Mouse (Mus musculus): ENCODE measurements around the gene Ctnnbl1. TPM values are rescaled to one million over a fixed set of nuclear protein-coding genes. Genes with fewer than 3 reads are reported as not detected.
A peak's percentile ranks its signal among the peaks of the same experiment; 100 is the strongest.

The Ctnnbl1 gene
- 10 to 100 TPM; 33.5 to 35.2 TPM for total RNA-seq (2021)
- long read RNA-seq, transcript Ctnnbl1-201 (16 exons, 2,442 nt), result major isoform, 68 of 122 reads
- long read RNA-seq, partial matches to known transcripts, result 14 of 122 reads
- long read RNA-seq, other reads (novel, unspliced or antisense), result 40 of 122 reads

- peak; percentile 99 to 100 for DNase-seq (ENCODE audit: low spot score in 2 of 2)
Observed at GRCm38 (mm10) chr2:157736854-157737850, at the start of gene Ctnnbl1. Gene Ctnnbl1 (plus strand): TSS chr2:157737401.

- no peak for DNase-seq (ENCODE audit: low spot score in 2 of 2)
Observed at GRCm38 (mm10) chr2:157687506-157687905, 49.7 kb upstream of the Ctnnbl1 start.

GRCm38 (mm10) chr2:157691266-157692105 lies 45.7 kb upstream of the Ctnnbl1 start:
- no peak for DNase-seq (ENCODE audit: low spot score in 2 of 2)

GRCm38 (mm10) chr2:157692365-157692932 lies 44.8 kb upstream of the Ctnnbl1 start:
- no peak for DNase-seq (ENCODE audit: low spot score in 2 of 2)

- DNase-seq (ENCODE audit: low spot score in 2 of 2), result no peak
Observed at GRCm38 (mm10) chr2:157693576-157693975, 43.6 kb upstream of the Ctnnbl1 start.

- DNase-seq (ENCODE audit: low spot score in 2 of 2), result peak; percentile 37 to 39
Observed at GRCm38 (mm10) chr2:157696297-157696731, 40.9 kb upstream of the Ctnnbl1 start.

GRCm38 (mm10) chr2:157703155-157703554 lies 34.0 kb upstream of the Ctnnbl1 start:
- DNase-seq (ENCODE audit: low spot score in 2 of 2), result no peak

GRCm38 (mm10) chr2:157704991-157705776 lies 32.0 kb upstream of the Ctnnbl1 start:
- peak in 1 of 2 experiments; percentile 31 for DNase-seq (ENCODE audit: low spot score in 2 of 2)

GRCm38 (mm10) chr2:157705777-157706158 lies 31.4 kb upstream of the Ctnnbl1 start:
- DNase-seq (ENCODE audit: low spot score in 2 of 2), result no peak

GRCm38 (mm10) chr2:157707191-157707923 lies 29.8 kb upstream of the Ctnnbl1 start:
- no peak for DNase-seq (ENCODE audit: low spot score in 2 of 2)

GRCm38 (mm10) chr2:157712677-157713076 lies 24.5 kb upstream of the Ctnnbl1 start:
- DNase-seq (ENCODE audit: low spot score in 2 of 2), result no peak

- DNase-seq (ENCODE audit: low spot score in 2 of 2), result no peak
Observed at GRCm38 (mm10) chr2:157715586-157716191, 21.5 kb upstream of the Ctnnbl1 start.

- no peak for DNase-seq (ENCODE audit: low spot score in 2 of 2)
Observed at GRCm38 (mm10) chr2:157718441-157718840, 18.8 kb upstream of the Ctnnbl1 start.

- DNase-seq (ENCODE audit: low spot score in 2 of 2), result no peak
Observed at GRCm38 (mm10) chr2:157723883-157724573, 13.2 kb upstream of the Ctnnbl1 start.

GRCm38 (mm10) chr2:157724574-157724914 lies 12.7 kb upstream of the Ctnnbl1 start:
- no peak for DNase-seq (ENCODE audit: low spot score in 2 of 2)

GRCm38 (mm10) chr2:157744619-157745018 lies 7.4 kb downstream of the Ctnnbl1 start:
- DNase-seq (ENCODE audit: low spot score in 2 of 2), result no peak

GRCm38 (mm10) chr2:157745735-157746134 lies 8.5 kb downstream of the Ctnnbl1 start:
- no peak for DNase-seq (ENCODE audit: low spot score in 2 of 2)

- DNase-seq (ENCODE audit: low spot score in 2 of 2), result no peak
Observed at GRCm38 (mm10) chr2:157746558-157746957, 9.4 kb downstream of the Ctnnbl1 start.

GRCm38 (mm10) chr2:157747989-157748388 lies 10.8 kb downstream of the Ctnnbl1 start:
- DNase-seq (ENCODE audit: low spot score in 2 of 2), result peak in 1 of 2 experiments; percentile 42

All from layer of hippocampus, adult 18-20 months (tissue).